Mouse (Mus musculus) small intestine, adult 2 months (tissue): ENCODE results near the gene Gm17662.

ENCODE experiments used
- CTCF ChIP-seq: fragments of 200-500 bp; IDR thresholded peaks from 2 replicates; pipeline ENCODE4 v1.5.1; 2012; ENCODE audit warnings: low read depth, mild to moderate bottlenecking, control low read depth, inconsistent platforms, low read length, moderate library complexity, mixed read lengths; ENCODE audit not compliant: insufficient replicate concordance, insufficient read length; ENCODE audit errors: extremely low read depth
- POLR2A ChIP-seq: fragments of 200-500 bp; IDR thresholded peaks from 2 replicates; pipeline ENCODE4 v1.6.1; 2012; ENCODE audit warnings: low read depth, mild to moderate bottlenecking, control low read depth, inconsistent platforms, low read length, moderate library complexity

- no peak for TF ChIP-seq POLR2A
- no peak for TF ChIP-seq CTCF
These were observed 37.0 kb downstream of the Gm17662 start for GRCm38 (mm10) chr4:104894004-104894734.
